Mouse (Mus musculus): ENCODE data around the gene Slc25a45.

The Slc25a45 gene

DNA sequence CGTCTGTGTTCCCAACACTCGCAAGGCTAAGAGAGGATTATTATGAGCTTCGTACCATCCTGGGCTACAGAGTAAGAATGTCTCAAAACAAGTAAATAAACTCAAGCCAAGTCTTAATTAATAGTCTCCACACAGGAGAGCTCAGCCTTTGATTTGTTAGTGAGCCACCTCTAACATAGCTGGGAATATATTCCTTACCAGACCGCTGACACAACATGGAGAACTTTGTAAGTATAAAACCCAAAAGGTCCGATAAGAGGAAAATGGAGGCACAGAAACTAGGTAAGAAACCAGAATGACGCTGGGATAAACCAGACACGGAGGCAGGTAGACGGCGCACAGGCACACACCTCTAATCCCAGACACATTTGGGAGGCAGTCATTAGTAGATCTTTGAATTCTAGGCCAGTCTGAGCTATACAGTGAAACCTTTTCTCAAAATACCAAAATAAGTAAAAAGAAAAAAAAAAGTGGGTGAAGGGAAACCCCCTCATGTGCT, 36.7 kb upstream of the Slc25a45 start:
- no peak for DNase-seq (ENCODE audit: low spot score in 2 of 2)

GRCm38 (mm10) chr19:5841389-5841946, 36.1 kb upstream of the Slc25a45 start:
- DNase-seq (ENCODE audit: low spot score in 2 of 2), result no peak

DNA sequence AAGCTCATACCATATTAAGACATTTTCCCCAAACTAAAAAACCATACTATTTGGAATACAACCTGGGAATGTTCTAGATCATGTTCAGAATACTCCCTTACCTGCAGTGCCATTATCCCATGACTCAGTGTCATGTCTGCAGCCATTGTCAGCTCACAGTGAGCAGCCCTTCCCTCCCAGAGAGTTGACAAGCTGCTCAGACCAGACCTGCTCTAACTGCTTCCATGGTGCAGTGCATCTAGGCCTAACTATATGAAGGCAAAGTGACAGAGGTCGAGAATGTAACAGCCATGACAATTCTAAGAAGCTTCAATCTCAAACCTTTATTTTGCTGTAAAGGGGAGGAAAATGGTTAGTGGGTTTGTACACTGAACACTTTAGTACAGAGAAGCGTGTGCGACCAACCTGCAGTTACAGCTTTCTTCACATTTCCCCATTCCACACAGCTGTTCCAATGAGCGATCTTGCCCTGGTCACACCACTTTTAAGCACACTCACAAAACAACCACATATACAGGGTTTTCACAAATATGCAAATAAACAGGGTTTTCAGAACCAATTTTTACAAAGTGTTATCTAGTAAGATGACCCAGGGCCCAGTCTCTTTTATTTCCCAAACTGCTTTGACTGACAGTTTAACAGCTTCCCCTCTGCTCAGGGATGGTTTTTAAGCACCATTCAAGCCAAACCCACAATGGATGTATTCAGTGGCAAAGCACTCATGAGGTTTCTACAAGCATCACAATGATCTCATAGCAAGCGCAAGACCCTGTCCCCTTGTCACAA, 35.4 kb upstream of the Slc25a45 start:
- DNase-seq (ENCODE audit: low spot score in 2 of 2), result no peak

DNA sequence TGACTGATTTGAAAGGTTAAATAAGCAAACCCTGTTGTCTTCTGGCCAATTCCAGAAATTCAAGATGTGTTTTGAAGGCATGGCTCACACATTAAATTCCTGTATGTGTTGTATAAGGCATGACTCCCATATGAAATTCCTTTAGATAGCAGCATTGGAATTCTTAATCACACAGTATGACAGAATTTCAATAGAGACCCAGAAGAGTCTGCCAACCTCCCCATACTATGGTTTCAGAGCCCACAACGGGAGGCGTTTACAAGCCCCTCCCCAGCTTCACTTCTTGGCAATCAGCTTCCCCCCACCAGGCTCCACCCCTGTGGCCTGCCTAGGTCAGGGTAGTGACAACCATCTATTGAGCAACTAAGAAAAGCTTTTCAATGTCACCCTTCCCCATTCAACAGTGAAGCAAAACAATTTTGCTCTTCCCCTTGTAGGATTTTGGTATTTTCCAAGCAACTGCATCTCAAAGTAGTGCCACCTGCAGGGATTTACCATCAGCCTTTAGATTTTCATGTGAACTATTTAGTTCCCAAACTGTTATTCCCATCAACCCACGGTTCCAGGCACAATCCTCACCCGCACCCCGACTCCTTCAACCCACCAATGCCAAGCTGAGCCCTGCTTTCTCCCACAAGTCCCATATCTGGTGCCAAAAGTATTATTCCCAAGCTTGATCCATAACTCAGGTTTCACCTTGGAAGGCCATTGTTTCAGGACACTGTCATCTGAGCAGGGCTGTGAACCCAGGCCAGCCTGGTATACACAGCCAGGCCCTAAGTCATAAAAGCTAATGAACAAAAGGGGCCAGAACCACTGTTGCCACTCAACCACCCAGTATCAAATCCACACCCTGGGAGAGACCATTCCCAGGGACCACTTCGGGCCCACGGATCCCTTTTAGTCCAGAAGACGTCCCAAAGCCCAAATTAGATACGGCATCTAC, 34.5 kb upstream of the Slc25a45 start:
- no peak for DNase-seq (ENCODE audit: low spot score in 2 of 2)

DNA sequence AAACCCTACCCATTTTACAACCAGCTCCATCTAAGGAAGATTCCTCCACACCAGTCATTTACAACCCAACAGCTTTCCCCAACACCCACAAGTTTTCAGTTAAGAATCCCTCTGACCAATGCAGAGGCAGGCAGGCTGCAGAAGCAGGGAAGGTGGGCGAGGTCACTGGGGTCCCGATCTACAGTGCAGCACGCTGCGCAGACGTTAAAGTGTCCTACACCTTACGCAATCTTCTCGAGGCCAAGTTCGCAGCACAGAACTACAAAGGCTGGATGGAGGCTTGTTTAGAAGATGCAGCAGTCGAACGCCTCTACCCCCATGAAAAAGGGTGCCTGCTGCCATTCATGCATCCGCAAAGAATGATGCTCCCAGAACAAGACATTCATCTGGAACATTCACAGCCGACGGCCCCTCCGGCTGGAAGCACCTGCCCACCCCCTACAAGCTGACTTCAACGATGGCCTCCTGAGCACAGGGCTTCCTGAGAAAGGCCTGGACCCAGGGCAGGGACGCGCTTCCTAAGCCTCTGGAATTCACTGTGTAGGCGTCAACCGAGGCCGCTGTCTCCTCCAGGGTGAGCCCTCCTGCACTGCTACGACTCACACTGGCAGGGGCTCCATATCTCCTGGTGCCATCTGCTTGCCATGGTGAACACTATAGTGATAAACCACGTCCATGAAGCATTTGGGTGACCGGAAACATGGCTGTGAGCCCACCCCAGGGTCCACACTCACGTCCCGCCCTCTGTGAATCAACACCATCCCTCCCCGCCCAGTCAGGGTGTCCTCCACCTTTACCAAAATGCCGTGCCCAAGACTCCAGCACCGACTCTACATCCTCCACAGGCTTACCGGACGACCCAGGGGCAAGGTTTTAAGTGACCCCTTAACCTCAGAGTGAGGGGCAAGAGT, 33.6 kb upstream of the Slc25a45 start:
- DNase-seq (ENCODE audit: low spot score in 2 of 2), result no peak

DNA sequence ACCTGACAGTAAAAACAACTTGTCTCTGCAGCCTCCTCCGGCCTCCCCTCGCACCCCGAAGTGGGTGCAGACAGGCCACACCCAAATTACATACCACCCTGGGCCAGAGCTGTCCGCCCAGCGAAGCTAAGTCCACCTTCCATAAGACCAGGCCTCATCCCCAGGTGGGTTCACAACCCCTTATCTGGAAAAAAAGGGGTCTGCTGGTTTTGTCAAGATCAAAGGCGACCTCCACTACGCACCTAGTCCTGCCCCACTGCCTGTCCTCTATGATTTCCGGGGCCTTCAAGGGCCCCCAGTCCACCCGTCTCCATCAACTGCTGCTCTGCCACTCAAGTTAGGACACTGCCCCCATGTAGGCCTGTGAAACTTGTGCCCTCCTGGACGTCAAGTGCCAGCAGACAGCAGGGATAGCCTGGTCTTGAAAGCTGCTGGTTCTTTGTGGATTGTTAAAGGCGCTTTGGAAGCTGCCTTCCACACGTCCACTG, 32.7 kb upstream of the Slc25a45 start:
- no peak for DNase-seq (ENCODE audit: low spot score in 2 of 2)

GRCm38 (mm10) chr19:5845319-5846135, 32.1 kb upstream of the Slc25a45 start:
- peak; percentile 95 to 96 for DNase-seq (ENCODE audit: low spot score in 2 of 2)

- DNase-seq (ENCODE audit: low spot score in 2 of 2), result peak; percentile 55 to 73
These were observed 31.5 kb upstream of the Slc25a45 start for GRCm38 (mm10) chr19:5846154-5846553.

GRCm38 (mm10) chr19:5846557-5847305, 30.9 kb upstream of the Slc25a45 start:
- peak; percentile 93 to 96 for DNase-seq (ENCODE audit: low spot score in 2 of 2)

DNA sequence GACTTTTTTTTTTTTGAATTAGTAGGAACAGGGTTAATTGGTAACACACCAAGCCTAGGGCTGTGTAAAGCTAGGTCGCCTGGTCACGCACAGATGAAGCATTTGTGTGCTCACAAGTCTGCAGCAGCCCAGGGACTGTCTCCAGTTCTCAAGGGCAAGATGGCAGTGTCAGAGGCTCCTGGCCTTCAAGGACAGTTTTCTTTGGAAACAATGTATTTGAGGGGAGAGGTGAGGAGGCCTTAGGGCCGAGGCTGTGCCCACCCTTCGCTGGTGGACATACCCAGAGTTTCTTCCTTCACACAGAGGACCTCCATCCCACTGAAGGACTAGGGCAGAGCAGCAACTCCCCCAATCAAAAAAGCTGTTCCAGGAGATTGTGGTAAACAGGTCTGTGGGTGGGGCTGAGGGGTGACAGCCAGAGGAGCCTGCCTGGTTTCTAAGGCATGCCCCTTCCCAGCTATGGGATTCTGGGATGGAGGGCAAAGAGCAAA, 30.3 kb upstream of the Slc25a45 start:
- DNase-seq (ENCODE audit: low spot score in 2 of 2), result no peak

- peak; percentile 69 to 70 for DNase-seq (ENCODE audit: low spot score in 2 of 2)
These were observed 29.4 kb upstream of the Slc25a45 start for GRCm38 (mm10) chr19:5848032-5848825.

DNA sequence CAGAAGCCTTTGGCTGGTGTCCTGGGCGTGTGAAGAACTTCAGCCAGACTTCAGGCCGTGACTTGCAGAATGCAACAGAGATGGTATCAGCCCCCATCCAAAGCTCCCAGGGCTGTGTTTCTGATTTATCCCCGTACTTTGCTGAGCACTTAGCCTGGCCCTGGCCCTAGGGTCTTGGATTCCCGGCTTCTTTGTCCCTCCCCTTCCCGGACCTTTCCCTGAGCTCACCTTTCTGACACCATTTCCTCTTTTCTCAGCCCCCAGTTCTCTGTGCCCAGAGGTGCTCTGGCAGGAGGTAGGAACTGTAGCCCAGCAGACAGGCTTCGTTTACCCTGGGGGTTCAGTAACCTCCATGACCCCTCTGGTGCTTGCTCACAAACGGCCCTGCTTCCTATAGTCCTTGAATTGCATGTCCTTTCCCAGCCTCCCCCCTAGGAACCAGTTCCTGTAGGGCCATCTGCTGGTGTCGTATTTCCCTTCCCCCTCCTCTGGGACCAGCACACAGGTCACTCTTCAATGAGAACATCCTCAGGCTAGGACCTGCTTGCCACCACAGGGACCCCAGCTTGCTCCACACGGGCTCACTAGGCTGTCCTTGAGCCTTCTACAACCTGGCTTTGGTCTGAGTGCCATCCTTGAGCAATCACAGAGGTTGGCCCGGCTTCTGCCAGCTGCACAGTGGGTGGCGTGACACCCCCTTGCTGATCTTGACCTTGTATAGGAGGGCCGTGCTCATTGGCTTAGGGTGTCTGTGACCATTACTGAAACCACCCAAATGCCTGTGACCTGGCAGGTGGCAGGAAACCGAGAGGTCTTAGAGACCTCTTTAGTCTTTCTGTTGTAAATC, 28.6 kb upstream of the Slc25a45 start:
- DNase-seq (ENCODE audit: low spot score in 2 of 2), result no peak

- peak; percentile 93 to 94 for DNase-seq (ENCODE audit: low spot score in 2 of 2)
These were observed 27.6 kb upstream of the Slc25a45 start for GRCm38 (mm10) chr19:5849843-5850527.

DNA sequence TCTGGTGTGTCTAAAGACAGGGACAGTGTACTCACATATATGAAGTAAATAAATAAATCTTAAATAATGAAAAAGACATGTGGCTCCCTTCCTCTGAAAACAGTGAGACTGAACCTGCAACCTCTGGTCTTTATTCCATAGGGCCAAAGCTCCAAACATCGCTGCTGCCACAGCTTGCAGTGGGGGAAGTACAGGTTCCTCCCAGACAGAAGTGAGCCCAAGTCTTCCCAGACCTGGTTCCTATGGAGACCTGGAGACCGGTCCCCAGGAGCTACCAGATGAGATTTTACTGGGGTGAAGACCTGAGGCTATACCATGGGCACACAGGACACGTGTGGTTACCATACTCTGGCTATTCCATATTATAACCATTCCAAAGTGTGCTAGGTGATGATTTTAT, 26.7 kb upstream of the Slc25a45 start:
- DNase-seq (ENCODE audit: low spot score in 2 of 2), result no peak

DNA sequence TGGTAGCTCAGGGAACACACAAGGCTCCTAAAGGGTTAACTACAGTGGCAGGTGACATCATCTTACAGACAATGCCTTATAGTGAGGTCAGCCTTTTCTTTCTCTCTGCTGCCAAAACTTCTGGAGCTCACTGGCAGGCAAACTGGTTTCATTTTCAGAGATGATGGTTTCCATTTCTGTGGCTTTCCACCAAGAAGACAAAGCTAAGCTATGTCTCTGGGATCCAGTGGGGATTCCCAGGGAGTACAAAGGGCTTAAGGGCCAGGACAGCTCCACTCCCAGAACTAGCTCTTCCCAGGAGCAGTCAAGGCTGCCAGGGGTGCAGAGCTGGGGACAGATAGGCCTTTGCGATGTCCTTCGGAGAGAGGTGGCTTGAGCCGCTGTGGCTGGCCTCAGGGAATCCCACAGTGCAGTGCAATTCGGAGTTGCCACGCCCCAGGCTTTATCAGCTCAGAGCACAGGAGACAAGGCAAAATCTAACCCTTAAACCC, 26.1 kb upstream of the Slc25a45 start:
- DNase-seq (ENCODE audit: low spot score in 2 of 2), result no peak

DNA sequence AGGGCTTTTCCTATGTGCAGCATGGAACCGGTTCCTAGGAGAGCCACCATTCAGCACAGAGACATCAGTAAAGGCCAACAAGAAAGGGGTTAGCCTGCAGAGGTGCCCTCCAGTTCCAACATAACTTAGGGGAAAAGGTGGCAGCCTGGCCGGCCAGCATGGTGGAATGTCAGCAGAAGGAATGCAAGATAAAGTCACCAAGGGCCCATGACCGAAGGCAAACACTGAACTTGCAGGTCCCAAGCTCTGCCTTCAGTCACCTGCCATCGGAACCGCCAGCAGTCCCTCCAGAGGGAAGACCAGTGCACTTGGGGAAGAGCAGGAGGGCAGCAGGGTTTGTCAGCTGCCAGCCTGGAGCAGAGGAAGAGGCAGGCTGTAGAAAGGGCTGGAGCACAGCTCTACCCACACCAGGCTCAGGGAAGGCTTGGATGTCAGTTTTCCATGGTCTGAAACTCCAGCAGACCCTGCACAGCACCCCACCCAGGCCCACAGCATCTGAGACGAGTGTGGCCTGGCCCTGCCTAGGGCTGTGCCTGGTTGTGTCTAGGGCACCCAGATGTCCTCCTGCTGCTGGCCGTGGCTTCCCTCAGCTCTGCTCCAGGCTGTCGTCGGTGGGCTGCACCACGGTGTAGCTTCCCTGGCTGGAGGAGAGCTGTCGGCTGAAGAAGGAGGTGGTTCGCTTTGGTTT, 25.4 kb upstream of the Slc25a45 start:
- no peak for DNase-seq (ENCODE audit: low spot score in 2 of 2)
